8 mouse cellular contexts compared by ENCODE assay signal in the genomic region with DNA sequence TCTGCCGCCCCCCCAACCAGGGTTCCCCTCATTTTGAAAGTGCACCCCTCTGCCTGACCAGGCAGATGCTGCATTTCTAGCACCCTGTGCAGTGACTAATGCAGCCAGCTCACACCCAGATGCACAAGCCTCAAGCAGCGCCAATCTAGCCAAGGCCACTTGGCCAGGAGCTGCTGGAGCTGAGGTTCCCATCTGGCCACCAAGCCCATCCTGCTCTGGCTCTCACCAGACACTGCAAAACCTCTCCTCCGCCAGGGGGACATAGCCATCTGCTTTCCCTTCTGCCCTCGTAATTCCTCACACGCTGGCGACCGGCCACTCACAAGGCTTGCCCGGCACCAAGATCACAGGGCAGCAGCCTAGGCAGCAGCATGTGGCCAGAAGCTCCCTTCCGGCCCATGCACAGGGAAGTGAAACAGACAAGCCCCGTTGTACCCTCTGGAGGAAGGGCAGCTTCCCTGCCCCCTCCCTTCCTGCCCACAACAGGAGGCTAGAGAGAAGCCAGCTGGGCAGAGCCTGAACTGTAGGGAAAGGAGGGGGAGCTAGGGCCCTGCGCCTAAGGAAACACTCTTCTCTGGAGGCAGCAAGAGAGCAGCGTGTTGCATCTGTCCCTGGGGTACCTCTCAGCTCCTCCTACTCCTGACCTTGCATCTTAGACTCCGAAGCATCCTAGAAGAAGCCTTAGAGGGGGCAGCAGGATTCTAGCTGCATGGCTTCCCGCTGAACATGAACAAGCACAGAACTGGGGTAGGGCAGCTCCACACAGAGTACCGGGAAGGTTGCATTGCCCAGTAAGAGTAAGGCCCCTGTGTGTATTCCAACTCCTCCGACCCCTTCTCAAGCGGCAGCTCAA.
DNase-seq lines count a peak whose midpoint lies in the region; ATAC-seq and TF ChIP-seq lines count a peak whose summit lies in the region.

No protein-coding gene starts in this region.

- WGBS in hindbrain, embryonic 11.5 days: 10% methylated on average over 17 of the region's 17 CpGs
- 10% methylated on average over 17 of the region's 17 CpGs for WGBS in lung, embryonic 15.5 days

- no peaks in the 10 kb centered on the region for H3K36me3 ChIP-seq in CH12.LX (replicated peaks in 1 of 2; ENCODE audit: control insufficient read depth in 1 of 2, insufficient read depth in 1 of 2, low read length in 1 of 2)
- H3K36me3 ChIP-seq in hindbrain, embryonic 11.5 days (ENCODE audit: control insufficient read depth, insufficient read depth, low read length): no peaks in the 10 kb centered on the region
- H3K36me3 ChIP-seq in lung, embryonic 15.5 days: no peaks in the 10 kb centered on the region

- H3K9ac ChIP-seq in CH12.LX (ENCODE audit: insufficient read depth, low read depth): no peak overlapping the region
- H3K9ac ChIP-seq in hindbrain, embryonic 11.5 days (ENCODE audit: low read depth, low read length): peak overlapping the region; percentile 45; the same call in 1 of the 2 replicates
- no peak overlapping the region for H3K9ac ChIP-seq in lung, embryonic 15.5 days

- H3K4me1 ChIP-seq in CH12.LX (ENCODE audit: control insufficient read depth in 1 of 2, insufficient read depth in 2 of 2): peaks cover 8 to 19% of the 10 kb centered on the region in 2 experiments; a peak in 3 of 4 replicates
- peaks cover 9% of the 10 kb centered on the region for H3K4me1 ChIP-seq in hindbrain, embryonic 11.5 days (replicated peaks; ENCODE audit: control insufficient read depth, insufficient read depth, low read length)
- peaks cover 34% of the 10 kb centered on the region for H3K4me1 ChIP-seq in lung, embryonic 15.5 days

- TF ChIP-seq RAD21 in CH12.LX (IDR thresholded peaks at IDR 0.05; ENCODE audit: low read depth, low read length): peak; percentile 11

- no peak for TF ChIP-seq POLR2A in CH12.LX (IDR thresholded peaks at IDR 0.05; ENCODE audit: low read depth, low read length)

- H3K9me3 ChIP-seq in CH12.LX (replicated peaks; ENCODE audit: low read length): no peaks in the 10 kb centered on the region
- no peaks in the 10 kb centered on the region for H3K9me3 ChIP-seq in hindbrain, embryonic 11.5 days (ENCODE audit: control insufficient read depth, low read length)
- H3K9me3 ChIP-seq in lung, embryonic 15.5 days: no peaks in the 10 kb centered on the region

- DNase-seq in CH12.LX (ENCODE audit: extremely low read depth): peak; percentile 62
- DNase-seq in cerebellum, postnatal 10 days: peak; percentile 99
- peak; percentile 60 to 76 for DNase-seq in frontal cortex, postnatal 14 days (ENCODE audit: low spot score in 2 of 2)
- peak; percentile 80 for DNase-seq in hindbrain, embryonic 11.5 days (ENCODE audit: low spot score)
- DNase-seq in layer of hippocampus, postnatal 10 days (ENCODE audit: low spot score in 2 of 2): peak; percentile 84 to 87
- peak; percentile 40 to 41 for DNase-seq in thymus, adult 18-20 months

- peak overlapping the region; percentile 39 for H3K4me2 ChIP-seq in CH12.LX (ENCODE audit: insufficient read depth, low read depth, poor library complexity, severe bottlenecking)
- H3K4me2 ChIP-seq in hindbrain, embryonic 11.5 days (replicated peaks; ENCODE audit: low read depth, low read length): peak overlapping the region; percentile 34
- H3K4me2 ChIP-seq in lung, embryonic 15.5 days: peak overlapping the region; percentile 59

- in situ Hi-C loops in CH12.LX (cut with MboI; ENCODE audit: low pct_ligation_motif_present, low pct_unique_long_range_greater_than_20kb, low sequenced_read_pairs): loop anchor here (10.0 kb wide), 1 partner anchor 352 kb away; no protein-coding TSS in a partner anchor

- H3K27ac ChIP-seq in CH12.LX (ENCODE audit: insufficient read depth, low read depth): no peak overlapping the region
- H3K27ac ChIP-seq in hindbrain, embryonic 11.5 days (ENCODE audit: low read depth, low read length): 0 out of 2 replicates have a peak overlapping the region, but pooled peaks have one; percentile 42
- H3K27ac ChIP-seq in lung, embryonic 15.5 days: peak overlapping the region; percentile 49

- H3K79me2 ChIP-seq in CH12.LX (replicated peaks; ENCODE audit: control insufficient read depth, extremely low read depth, insufficient read depth, poor library complexity, severe bottlenecking): no peaks in the 10 kb centered on the region

- peak; percentile 61; the same call in 1 of the 2 replicates for TF ChIP-seq EP300 in CH12.LX (IDR thresholded peaks at IDR 0.05; ENCODE audit: low read length)

- TF ChIP-seq CTCF in CH12.LX (conservative IDR thresholded peaks at IDR 0.05 in 1 of 2, IDR thresholded peaks at IDR 0.05 in 1 of 2; ENCODE audit: low read depth in 2 of 2, low read length in 2 of 2): peak in 1 of 2 experiments; percentile 18; a peak in 1 of 4 replicates

- peak overlapping the region in 1 of 3 experiments; percentile 2 for H3K4me3 ChIP-seq in CH12.LX (replicated peaks in 1 of 3; ENCODE audit: low read depth in 2 of 3, low read length in 2 of 3, poor library complexity in 1 of 3)
- no peak overlapping the region for H3K4me3 ChIP-seq in hindbrain, embryonic 11.5 days (ENCODE audit: low read depth, low read length)
- peak overlapping the region; percentile 16; the same call in 1 of the 2 replicates for H3K4me3 ChIP-seq in lung, embryonic 15.5 days

- dilution Hi-C loops in CH12.LX (cut with MboI; ENCODE audit: extremely low pct_ligation_motif_present, extremely low pct_unique_long_range_greater_than_20kb, low sequenced_read_pairs): no loop called here

- ATAC-seq in hindbrain, embryonic 11.5 days (ENCODE audit: low FRiP score): peak; percentile 85
- ATAC-seq in lung, embryonic 15.5 days (ENCODE audit: borderline replicate concordance, extremely low read depth, low FRiP score, low TSS enrichment): peak; percentile 83
- peak; percentile 49 for ATAC-seq in neutrophil, adult 5-6 weeks (ENCODE audit: extremely low read depth, insufficient number of reproducible peaks, low FRiP score, poor library complexity, severe bottlenecking)

- peaks cover 2% of the 10 kb centered on the region for H3K27me3 ChIP-seq in CH12.LX (replicated peaks)
- peaks cover 7% of the 10 kb centered on the region; the same call in 1 of the 2 replicates for H3K27me3 ChIP-seq in hindbrain, embryonic 11.5 days (ENCODE audit: control insufficient read depth, insufficient read depth, low read length)
- no peaks in the 10 kb centered on the region for H3K27me3 ChIP-seq in lung, embryonic 15.5 days

TF ChIP-seq in CH12.LX, 34 proteins besides CTCF, POLR2A, EP300 and RAD21:
- TF ChIP-seq ELF1 (IDR thresholded peaks at IDR 0.05; ENCODE audit: low read depth, low read length): peak; percentile 35
- peak; percentile 77 for TF ChIP-seq CHD2 (IDR thresholded peaks at IDR 0.05; ENCODE audit: low read length)
- TF ChIP-seq UBTF (IDR thresholded peaks at IDR 0.05; ENCODE audit: low read depth, low read length): no peak
- TF ChIP-seq IRF4 (IDR thresholded peaks at IDR 0.05; ENCODE audit: low read depth, low read length): peak; percentile 57
- TF ChIP-seq ZC3H11A (IDR thresholded peaks at IDR 0.05; ENCODE audit: low read depth, low read length): no peak
- TF ChIP-seq MXI1 (IDR thresholded peaks at IDR 0.05; ENCODE audit: low read depth, low read length): no peak
- TF ChIP-seq TBP (conservative IDR thresholded peaks at IDR 0.05; ENCODE audit: low read depth, low read length): no peak
- TF ChIP-seq MEF2A (IDR thresholded peaks at IDR 0.05; ENCODE audit: borderline replicate concordance, low read depth, low read length): 0 out of 2 replicates have a peak, but pooled peaks have one; percentile 18
- no peak; the same call in 1 of the 2 replicates for TF ChIP-seq HCFC1 (IDR thresholded peaks at IDR 0.05; ENCODE audit: low read depth, low read length)
- no peak for TF ChIP-seq PAX5 (IDR thresholded peaks at IDR 0.05; ENCODE audit: low read length)
- peak; percentile 19; the same call in 1 of the 2 replicates for TF ChIP-seq TCF12 (IDR thresholded peaks at IDR 0.05; ENCODE audit: low read depth, low read length)
- TF ChIP-seq ZMIZ1 (IDR thresholded peaks at IDR 0.05; ENCODE audit: low read depth, low read length): no peak
- TF ChIP-seq USF2 (conservative IDR thresholded peaks at IDR 0.05; ENCODE audit: low read depth, low read length): no peak
- no peak for TF ChIP-seq ZNF384 (IDR thresholded peaks at IDR 0.05; ENCODE audit: low read depth, low read length)
- peak; percentile 39; the same call in 1 of the 2 replicates for TF ChIP-seq BHLHE40 (IDR thresholded peaks at IDR 0.05; ENCODE audit: low read depth, low read length)
- no peak for TF ChIP-seq JUND (conservative IDR thresholded peaks at IDR 0.05; ENCODE audit: low read depth, low read length)
- 0 out of 2 replicates have a peak, but pooled peaks have one; percentile 6 for TF ChIP-seq ETS1 (conservative IDR thresholded peaks at IDR 0.05; ENCODE audit: low read depth, low read length)
- peak; percentile 12; the same call in 1 of the 2 replicates for TF ChIP-seq MYC (IDR thresholded peaks at IDR 0.05; ENCODE audit: low read depth, low read length)
- no peak for TF ChIP-seq KAT2A (IDR thresholded peaks at IDR 0.05; ENCODE audit: insufficient replicate concordance, low read length)
- TF ChIP-seq RCOR1 (conservative IDR thresholded peaks at IDR 0.05; ENCODE audit: low read depth, low read length): no peak
- TF ChIP-seq MAX (IDR thresholded peaks at IDR 0.05; ENCODE audit: low read length): no peak; the same call in 1 of the 2 replicates
- TF ChIP-seq SMC3 (IDR thresholded peaks at IDR 0.05; ENCODE audit: low read depth, low read length): peak; percentile 25; the same call in 1 of the 2 replicates
- no peak for TF ChIP-seq JUN (IDR thresholded peaks at IDR 0.05; ENCODE audit: insufficient read depth, low read depth, low read length)
TF ChIP-seq in CH12.LX: peak in this region for 9.

Comparison
In these comparisons a context has a peak if more than half of its experiments do, and no peak if none do; other contexts are left out.
1. DNase-seq: peak in every context shown above with its lines; median percentile 99 in cerebellum, postnatal 10 days; 86 in layer of hippocampus, postnatal 10 days; 80 in hindbrain, embryonic 11.5 days; 68 in frontal cortex, postnatal 14 days; 62 in CH12.LX; 40 in thymus, adult 18-20 months.